Mouse (Mus musculus) adrenal gland, adult (tissue): ENCODE measurements around the gene Bcl10.
"Not testable (repeated sequence)": the region's sequence is repeated elsewhere in the genome, so short reads cannot be mapped to it uniquely, and the experiment has no call there.

Source experiments
- DNase-seq, 2 experiments: peaks; one replicate each; pipeline ENCODE4 v3.0.0; 2022 to 2023; ENCODE audit warnings: low spot score in 1 of 2; ENCODE audit not compliant: inconsistent age in 2 of 2

The Bcl10 gene

GRCm38 (mm10) chr3:145922019-145922854 lies at the start of gene Bcl10:
Gene Bcl10 (plus strand): TSS chr3:145922804.
- no peak for DNase-seq

DNA sequence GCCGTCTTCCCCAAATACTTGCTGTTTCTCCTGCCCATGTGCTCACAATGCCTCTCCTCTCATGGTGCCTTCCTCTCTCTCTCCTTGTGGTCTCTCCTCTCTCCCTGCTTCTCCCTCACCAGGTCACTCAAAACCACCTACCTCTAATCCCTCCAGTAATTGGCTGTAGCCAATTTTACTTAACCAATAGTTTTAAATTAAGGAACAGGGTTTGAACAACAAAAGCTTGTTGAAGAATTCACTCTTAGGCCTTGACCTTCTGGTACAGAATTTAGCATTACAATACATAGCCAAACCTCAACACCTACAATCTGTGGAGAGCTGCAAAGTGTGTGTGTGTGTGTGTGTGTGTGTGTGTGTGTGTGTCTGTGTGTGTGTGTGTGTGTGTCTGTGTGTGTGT lies 49.3 kb upstream of the Bcl10 start:
- no peak for DNase-seq

DNA sequence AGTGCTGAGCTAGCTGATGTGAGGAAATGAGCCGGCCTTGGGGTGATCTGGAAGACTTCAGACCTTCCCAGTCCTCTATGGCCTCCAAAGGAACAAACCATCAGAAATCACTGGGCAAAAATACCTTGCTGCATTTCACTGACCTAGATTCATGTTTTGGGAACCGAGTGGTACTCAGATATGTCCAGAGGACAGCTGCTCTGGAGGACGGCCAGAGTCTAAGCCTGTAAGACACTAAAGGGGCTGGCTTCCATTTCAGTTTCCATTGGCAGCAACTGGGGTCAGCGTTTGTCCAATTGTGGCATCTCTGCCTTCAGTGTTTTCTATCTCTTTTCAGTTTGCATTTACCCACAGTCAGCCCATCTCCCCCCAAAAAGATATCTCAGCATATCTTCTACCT lies 48.5 kb upstream of the Bcl10 start:
- peak in 1 of 2 experiments; percentile 33 for DNase-seq

GRCm38 (mm10) chr3:145876120-145876519 lies 46.5 kb upstream of the Bcl10 start:
- DNase-seq: no peak

DNA sequence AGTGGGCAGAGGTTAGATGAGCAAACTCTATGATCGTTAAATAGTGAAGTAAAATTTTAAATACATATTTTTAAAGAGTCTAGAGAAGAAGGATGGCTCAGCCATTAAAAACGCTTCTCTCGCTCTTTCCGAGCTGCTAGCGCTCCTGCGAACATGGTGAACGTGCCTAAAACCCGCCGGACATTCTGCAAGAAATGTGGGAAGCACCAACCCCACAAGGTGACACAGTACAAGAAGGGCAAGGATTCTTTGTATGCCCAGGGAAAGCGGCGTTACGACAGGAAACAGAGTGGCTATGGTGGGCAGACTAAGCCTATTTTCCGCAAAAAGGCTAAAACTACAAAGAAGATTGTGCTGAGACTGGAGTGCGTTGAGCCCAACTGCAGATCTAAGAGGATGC lies 43.7 kb upstream of the Bcl10 start:
- not testable (repeated sequence) for DNase-seq

GRCm38 (mm10) chr3:145880335-145880734 lies 42.3 kb upstream of the Bcl10 start:
- DNase-seq: no peak

- DNase-seq: peak in 1 of 2 experiments; percentile 40
Observed at GRCm38 (mm10) chr3:145882076-145882874, 40.3 kb upstream of the Bcl10 start.

DNA sequence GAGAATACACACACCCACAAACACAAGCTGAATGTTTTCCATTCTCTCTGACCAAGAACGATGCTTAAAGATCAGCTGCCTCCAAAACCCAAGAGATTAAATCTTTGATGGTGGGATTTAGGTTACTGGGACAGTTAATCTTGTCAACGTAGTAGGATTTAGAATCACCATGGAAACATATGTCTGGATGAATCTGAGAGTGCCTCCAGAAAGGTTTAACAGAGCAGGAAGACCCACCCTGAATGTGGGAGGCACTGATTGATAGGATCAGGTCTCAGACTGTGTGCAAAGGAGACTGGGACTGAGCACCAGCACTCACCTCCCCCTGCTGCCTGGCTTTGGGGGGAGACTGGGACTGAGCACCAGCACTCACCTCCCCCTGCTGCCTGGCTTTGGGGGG lies 39.4 kb upstream of the Bcl10 start:
- no peak for DNase-seq

DNA sequence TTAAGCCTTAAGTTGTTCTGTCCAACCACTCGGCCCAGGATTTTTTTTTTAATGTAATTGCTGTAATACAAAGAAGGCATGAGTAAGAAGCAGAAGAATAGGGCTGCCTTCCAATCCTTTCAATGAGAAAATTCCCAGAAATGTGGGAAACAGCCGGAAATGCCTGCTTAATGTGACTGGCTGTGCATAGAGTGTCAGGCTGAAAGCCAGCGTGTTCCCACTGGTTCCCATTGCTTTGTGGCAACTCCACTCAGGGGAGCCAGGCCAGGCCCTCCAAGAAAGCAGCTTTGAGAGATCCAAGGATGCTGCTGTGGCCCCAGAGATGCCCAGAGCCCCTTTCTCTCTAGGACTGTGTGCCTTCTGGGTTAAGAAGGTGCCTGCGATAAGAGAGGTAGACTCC lies 37.2 kb upstream of the Bcl10 start:
- DNase-seq: no peak

DNA sequence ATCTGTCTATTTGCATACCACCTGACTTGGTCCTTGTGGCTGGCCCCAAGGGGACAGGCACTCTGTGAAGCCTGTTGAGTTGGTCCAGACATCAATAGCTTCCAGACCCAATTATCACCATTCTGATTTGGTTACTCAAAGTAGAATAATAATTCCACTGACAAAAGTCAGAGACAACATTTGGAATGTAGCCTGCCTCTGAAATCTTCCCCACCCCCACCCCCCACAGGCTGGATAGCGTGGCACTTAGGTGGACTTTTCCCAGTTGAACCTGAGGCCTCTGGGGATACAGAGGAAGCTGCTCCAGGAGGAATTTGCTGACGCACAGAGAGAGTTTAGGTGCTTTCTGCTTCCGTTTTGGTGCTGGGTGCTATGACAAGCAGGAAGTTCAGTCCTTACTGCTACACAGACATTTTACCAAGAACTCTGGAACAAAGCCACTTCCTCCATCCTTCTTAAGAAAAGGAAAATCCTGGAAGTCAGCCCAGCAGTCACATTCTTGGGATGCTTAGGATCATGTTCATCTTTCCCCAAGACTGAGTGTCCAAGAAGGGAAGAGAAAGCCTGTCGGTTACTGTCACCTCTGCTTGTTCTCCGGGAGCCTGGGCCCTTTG lies 36.6 kb upstream of the Bcl10 start:
- DNase-seq: peak in 1 of 2 experiments; percentile 63

- no peak for DNase-seq
Observed at GRCm38 (mm10) chr3:145887430-145887971, 35.1 kb upstream of the Bcl10 start.

- no peak for DNase-seq
Observed at GRCm38 (mm10) chr3:145890346-145891132, 32.1 kb upstream of the Bcl10 start.

- DNase-seq: no peak
Observed at GRCm38 (mm10) chr3:145892451-145892850, 30.2 kb upstream of the Bcl10 start.

- DNase-seq: no peak
Observed at GRCm38 (mm10) chr3:145894131-145894530, 28.5 kb upstream of the Bcl10 start.

DNA sequence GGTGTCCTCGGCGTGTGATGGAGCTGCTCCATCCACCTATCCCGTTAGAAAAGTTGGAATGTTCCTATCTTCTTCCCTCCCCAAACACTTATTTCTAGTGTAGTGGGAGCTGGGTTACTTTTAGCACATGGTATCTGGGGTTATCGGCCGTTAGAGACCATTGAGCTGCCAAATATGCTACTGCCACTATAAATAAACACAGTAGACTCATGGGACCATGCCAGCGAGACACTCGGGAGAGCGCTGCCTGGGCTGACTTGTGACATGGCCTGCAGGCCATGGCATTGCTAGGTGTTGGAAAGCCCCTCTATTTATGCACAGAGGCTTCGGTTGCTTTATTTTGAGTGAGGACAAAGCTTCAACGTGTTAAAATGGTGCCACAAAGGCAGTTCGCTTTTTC lies 24.9 kb upstream of the Bcl10 start:
- no peak for DNase-seq

- DNase-seq: no peak
Observed at GRCm38 (mm10) chr3:145899832-145900231, 22.8 kb upstream of the Bcl10 start.

DNA sequence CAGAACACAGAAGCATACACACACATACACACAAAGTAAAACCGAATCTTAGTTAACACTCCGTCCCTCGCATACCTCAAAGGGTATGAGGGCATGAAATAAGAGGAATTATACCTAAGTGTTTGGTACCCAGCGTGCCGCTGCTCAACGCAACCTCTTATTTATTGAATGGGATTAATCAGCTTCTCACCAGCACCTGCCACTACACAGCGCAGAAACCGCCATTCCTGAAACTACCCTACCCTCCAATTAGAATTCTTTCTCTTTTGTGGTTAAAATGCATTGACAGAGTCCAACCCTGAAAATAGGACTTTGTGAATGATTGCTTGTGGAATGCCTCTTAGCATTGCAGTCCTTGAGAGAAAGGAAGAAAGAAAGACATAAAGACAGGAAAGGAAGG lies 19.1 kb upstream of the Bcl10 start:
- no peak for DNase-seq

- peak; percentile 47 to 88 for DNase-seq
Observed at GRCm38 (mm10) chr3:145904850-145905776, 17.5 kb upstream of the Bcl10 start.

DNA sequence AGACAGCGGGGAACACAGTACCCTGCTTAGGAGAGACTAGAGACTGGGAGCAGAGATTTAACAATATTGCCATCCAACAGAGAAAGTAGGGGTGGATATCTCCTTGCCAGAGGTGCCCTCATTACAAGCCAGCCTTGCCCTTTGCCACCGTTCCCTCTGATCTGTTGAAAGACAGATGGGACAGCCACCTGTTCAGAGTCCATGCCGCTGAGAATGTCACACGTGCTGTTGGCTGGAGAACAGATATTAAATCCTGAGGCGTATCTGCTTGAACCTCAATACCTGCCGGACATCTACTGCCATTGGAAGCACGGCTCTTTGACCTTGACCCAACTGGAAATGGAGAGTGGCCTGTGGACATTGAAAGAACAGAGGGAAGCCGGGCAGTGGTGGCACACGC lies 16.0 kb upstream of the Bcl10 start:
- no peak for DNase-seq

DNA sequence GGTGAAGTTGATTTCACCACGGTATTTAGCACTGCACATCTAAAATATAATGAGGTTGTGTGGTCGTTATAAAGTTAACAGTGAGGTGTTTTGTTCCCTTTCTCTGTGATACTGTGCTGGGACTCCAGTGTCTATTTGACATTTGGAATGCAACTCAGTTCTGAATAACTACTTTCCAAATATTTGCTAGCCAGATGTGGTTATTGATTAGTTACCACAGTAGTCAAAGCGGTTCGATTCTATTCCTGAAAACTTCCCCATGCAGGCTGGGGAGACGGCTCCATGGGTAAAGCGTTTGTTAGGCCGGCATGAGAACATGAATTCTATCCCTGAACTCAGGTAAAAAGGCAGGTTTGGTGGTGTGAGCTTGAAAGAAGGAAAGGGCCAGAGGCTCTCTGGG lies 10.1 kb upstream of the Bcl10 start:
- no peak for DNase-seq
